In the genomic region with DNA sequence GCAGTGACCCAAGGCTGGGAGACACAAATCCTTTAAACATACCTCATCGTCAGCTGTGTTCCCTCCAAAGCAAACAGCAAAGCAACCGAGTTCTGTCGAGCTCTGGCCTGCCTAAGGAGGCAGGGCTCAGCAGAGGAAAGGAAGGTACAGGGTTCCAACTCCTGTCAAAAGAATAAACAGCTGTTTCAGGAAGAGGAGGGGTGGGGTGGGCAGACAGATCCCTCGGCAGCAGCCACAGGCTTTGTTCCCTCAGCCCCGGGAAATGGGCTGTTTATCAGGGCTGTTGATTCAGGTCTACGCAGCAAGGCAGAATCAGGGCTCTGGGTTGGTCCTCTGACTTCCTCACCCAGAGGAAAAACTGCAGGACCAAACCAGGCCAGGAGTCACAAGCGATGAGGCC, we compare ENCODE assay signal across 9 mouse cellular contexts. TPM values are rescaled to one million over a fixed set of nuclear protein-coding genes. Genes with fewer than 3 reads are reported as not detected.
DNase-seq lines count a peak whose midpoint lies in the region; ATAC-seq lines count a peak whose summit lies in the region.
"Had no signal": no experiment of that assay in that cellular context is flagged by ENCODE, and none has a peak within 500 bp of the region (broad histone marks: within the 10 kb centered on the region; RNA-seq: fewer than 3 reads in every experiment).

No protein-coding gene starts in this region.

- no peak overlapping the region for H3K4me2 ChIP-seq in neural tube, embryonic 11.5 days (ENCODE audit: low read depth)
- no peak overlapping the region; the same call in 1 of the 2 replicates for H3K4me2 ChIP-seq in hindbrain, embryonic 16.5 days (ENCODE audit: low read length)
- H3K4me2 ChIP-seq in liver, embryonic 13.5 days: no peak overlapping the region

- no peaks in the 10 kb centered on the region for H3K36me3 ChIP-seq in neural tube, embryonic 11.5 days (ENCODE audit: control insufficient read depth, insufficient read depth, low read length)
- H3K36me3 ChIP-seq in hindbrain, embryonic 16.5 days (ENCODE audit: control insufficient read depth, insufficient read depth, low read length): no peaks in the 10 kb centered on the region
- H3K36me3 ChIP-seq in liver, embryonic 13.5 days: peaks cover 16% of the 10 kb centered on the region; the same call in 1 of the 2 replicates

- H3K4me3 ChIP-seq in neural tube, embryonic 11.5 days (ENCODE audit: low read depth, low read length): no peak overlapping the region
- no peak overlapping the region for H3K4me3 ChIP-seq in hindbrain, embryonic 16.5 days (ENCODE audit: low read length)
- H3K4me3 ChIP-seq in liver, embryonic 13.5 days (replicated peaks): no peak overlapping the region
- H3K4me3 ChIP-seq: erythroblast, embryonic 14.5 days had no signal

- no peak overlapping the region for H3K9ac ChIP-seq in neural tube, embryonic 11.5 days (ENCODE audit: low read length)
- no peak overlapping the region for H3K9ac ChIP-seq in hindbrain, embryonic 16.5 days (ENCODE audit: low read depth, low read length)
- no peak overlapping the region for H3K9ac ChIP-seq in liver, embryonic 13.5 days

- WGBS in neural tube, embryonic 11.5 days: 29% methylated on average over 7 of the region's 7 CpGs
- 33% methylated on average over 7 of the region's 7 CpGs for WGBS in hindbrain, embryonic 16.5 days
- WGBS in liver, embryonic 13.5 days (ENCODE audit: insufficient replicate concordance): 38% methylated on average over 7 of the region's 7 CpGs

- DNase-seq in neural tube, embryonic 11.5 days (ENCODE audit: low spot score): peak; percentile 31
- no peak for DNase-seq in neural tube, embryonic 10.5 days (ENCODE audit: extremely low spot score, low spot score)
- DNase-seq in liver, embryonic 13.5 days: no peak
- DNase-seq in yolk sac, embryonic 10.5 days (ENCODE audit: low spot score): peak; percentile 56
- DNase-seq in right cerebral cortex, adult 2 months (ENCODE audit: low spot score in 2 of 2): no peak
- DNase-seq in layer of hippocampus, adult 8-10 months (ENCODE audit: low spot score in 2 of 2): no peak
- no peak for DNase-seq in right cerebral cortex, adult 18-20 months

- no peak for ATAC-seq in neural tube, embryonic 11.5 days (ENCODE audit: insufficient read depth, low FRiP score, low TSS enrichment)
- peak; percentile 46; the same call in 1 of the 2 replicates for ATAC-seq in hindbrain, embryonic 16.5 days
- 0 out of 2 replicates have a peak, but pooled peaks have one; percentile 22 for ATAC-seq in liver, embryonic 13.5 days (ENCODE audit: low read depth)

- peaks cover 5% of the 10 kb centered on the region; the same call in 1 of the 2 replicates for H3K4me1 ChIP-seq in neural tube, embryonic 11.5 days (ENCODE audit: control insufficient read depth, insufficient read depth, low read length)
- peaks cover 9% of the 10 kb centered on the region for H3K4me1 ChIP-seq in hindbrain, embryonic 16.5 days (ENCODE audit: control insufficient read depth, insufficient read depth, low read depth, low read length)
- peaks cover 39% of the 10 kb centered on the region for H3K4me1 ChIP-seq in liver, embryonic 13.5 days (replicated peaks)

- no peaks in the 10 kb centered on the region for H3K27me3 ChIP-seq in neural tube, embryonic 11.5 days (ENCODE audit: control insufficient read depth, insufficient read depth, low read length)
- no peaks in the 10 kb centered on the region for H3K27me3 ChIP-seq in hindbrain, embryonic 16.5 days (replicated peaks; ENCODE audit: control insufficient read depth, insufficient read depth, low read length)
- no peaks in the 10 kb centered on the region for H3K27me3 ChIP-seq in liver, embryonic 13.5 days

- no peak overlapping the region for H3K27ac ChIP-seq in neural tube, embryonic 11.5 days (ENCODE audit: low read depth, low read length)
- H3K27ac ChIP-seq in hindbrain, embryonic 16.5 days (ENCODE audit: low read depth, low read length): peak overlapping the region; percentile 1; the same call in 1 of the 2 replicates
- peak overlapping the region; percentile 48; the same call in 1 of the 2 replicates for H3K27ac ChIP-seq in liver, embryonic 13.5 days

- no peaks in the 10 kb centered on the region for H3K9me3 ChIP-seq in neural tube, embryonic 11.5 days (ENCODE audit: control insufficient read depth, low read length)
- no peaks in the 10 kb centered on the region for H3K9me3 ChIP-seq in hindbrain, embryonic 16.5 days (ENCODE audit: control insufficient read depth, low read length)
- no peaks in the 10 kb centered on the region for H3K9me3 ChIP-seq in liver, embryonic 13.5 days (replicated peaks)

RNA-seq across cellular contexts. Expression of a gene that starts 30.6 kb away (rescaled TPM):
- polyA plus RNA-seq in neural tube, embryonic 11.5 days (2014; fragmentation: Nextera tagmentation; extraction: Ambion mirVana): 7.3 and 9.5 TPM in 2 replicates
- polyA plus RNA-seq in hindbrain, embryonic 16.5 days (2015; fragmentation: Nextera tagmentation; extraction: Ambion mirVana): 7.1 and 9.2 TPM in 2 replicates
- 7.8 and 9.4 TPM in 2 replicates for polyA plus RNA-seq in liver, embryonic 13.5 days (2015; fragmentation: Nextera tagmentation; extraction: Ambion mirVana)
- total RNA-seq in layer of hippocampus, adult 8-10 months (2022): 10 to 100 TPM in 2 of 4 experiments, 1 to 10 TPM in 2; 2.6 to 16.0 (median 6.7) TPM

RNA-seq across cellular contexts. Expression of a gene that starts 35.5 kb away (rescaled TPM):
- polyA plus RNA-seq in neural tube, embryonic 11.5 days (2014; fragmentation: Nextera tagmentation; extraction: Ambion mirVana): not detected in 2 replicates
- polyA plus RNA-seq in hindbrain, embryonic 16.5 days (2015; fragmentation: Nextera tagmentation; extraction: Ambion mirVana): not detected in 2 replicates
- polyA plus RNA-seq in liver, embryonic 13.5 days (2015; fragmentation: Nextera tagmentation; extraction: Ambion mirVana): not detected in 2 replicates
- total RNA-seq in layer of hippocampus, adult 8-10 months (2022): not detected
- polyA plus RNA-seq: erythroblast, embryonic 14.5 days had no signal

Comparison
In these comparisons a context has a peak if more than half of its experiments do, and no peak if none do; other contexts are left out.
1. DNase-seq: peak in neural tube, embryonic 11.5 days (single experiment) and yolk sac, embryonic 10.5 days (single experiment); none in neural tube, embryonic 10.5 days (single experiment), liver, embryonic 13.5 days (single experiment), right cerebral cortex, adult 2 months (0 of 2), layer of hippocampus, adult 8-10 months (0 of 2) and right cerebral cortex, adult 18-20 months (single experiment).